Mouse (Mus musculus): ENCODE data around the gene Nedd9. TPM values are rescaled to one million over a fixed set of nuclear protein-coding genes. Genes with fewer than 3 reads are reported as not detected.
A peak's percentile ranks its signal among the peaks of the same experiment; 100 is the strongest.

Nedd9 gene
- total RNA-seq, 4 experiments from 2014 or later: 14.0 to 30.6 (median 24.2) TPM

- no peak for DNase-seq
Measured at GRCm38 (mm10) chr13:41491522-41491921, 4.4 kb upstream of the Nedd9 start.

GRCm38 (mm10) chr13:41490282-41490681 is 3.1 kb upstream of the Nedd9 start:
- no peak for DNase-seq

GRCm38 (mm10) chr13:41489705-41490275 is 2.6 kb upstream of the Nedd9 start:
- no peak for DNase-seq

GRCm38 (mm10) chr13:41487409-41487743 is 214 bp upstream of the Nedd9 start:
- no peak for DNase-seq

GRCm38 (mm10) chr13:41483966-41484365 is 3.2 kb downstream of the Nedd9 start:
- DNase-seq: no peak

GRCm38 (mm10) chr13:41482408-41483011 is 4.7 kb downstream of the Nedd9 start:
- DNase-seq: no peak

GRCm38 (mm10) chr13:41479737-41480435 is 7.3 kb downstream of the Nedd9 start:
- DNase-seq: no peak

- DNase-seq: peak; percentile 42
Measured at GRCm38 (mm10) chr13:41476216-41476615, 10.9 kb downstream of the Nedd9 start.

- no peak for DNase-seq
Measured at GRCm38 (mm10) chr13:41474365-41474764, 12.8 kb downstream of the Nedd9 start.

- DNase-seq: no peak
Measured at GRCm38 (mm10) chr13:41473504-41473903, 13.7 kb downstream of the Nedd9 start.

GRCm38 (mm10) chr13:41472878-41473424 is 14.2 kb downstream of the Nedd9 start:
- DNase-seq: no peak

- no peak for DNase-seq
Measured at GRCm38 (mm10) chr13:41468277-41468676, 18.9 kb downstream of the Nedd9 start.

GRCm38 (mm10) chr13:41467036-41467435 is 20.1 kb downstream of the Nedd9 start:
- no peak for DNase-seq

GRCm38 (mm10) chr13:41466616-41467015 is 20.5 kb downstream of the Nedd9 start:
- DNase-seq: no peak

- peak; percentile 43 for DNase-seq
Measured at GRCm38 (mm10) chr13:41466191-41466590, 21.0 kb downstream of the Nedd9 start.

GRCm38 (mm10) chr13:41461418-41461817 is 25.7 kb downstream of the Nedd9 start:
- DNase-seq: no peak

- no peak for DNase-seq
Measured at GRCm38 (mm10) chr13:41459683-41460286, 27.4 kb downstream of the Nedd9 start.

- no peak for DNase-seq
Measured at GRCm38 (mm10) chr13:41458709-41459108, 28.5 kb downstream of the Nedd9 start.

- DNase-seq: no peak
Measured at GRCm38 (mm10) chr13:41457798-41458390, 29.3 kb downstream of the Nedd9 start.

- no peak for DNase-seq
Measured at GRCm38 (mm10) chr13:41457030-41457797, 29.9 kb downstream of the Nedd9 start.

GRCm38 (mm10) chr13:41456292-41457029 is 30.7 kb downstream of the Nedd9 start:
- no peak for DNase-seq

Data from adrenal gland, adult 8-10 months (tissue).